28 mouse cellular contexts compared by ENCODE assay signal in the genomic region with DNA sequence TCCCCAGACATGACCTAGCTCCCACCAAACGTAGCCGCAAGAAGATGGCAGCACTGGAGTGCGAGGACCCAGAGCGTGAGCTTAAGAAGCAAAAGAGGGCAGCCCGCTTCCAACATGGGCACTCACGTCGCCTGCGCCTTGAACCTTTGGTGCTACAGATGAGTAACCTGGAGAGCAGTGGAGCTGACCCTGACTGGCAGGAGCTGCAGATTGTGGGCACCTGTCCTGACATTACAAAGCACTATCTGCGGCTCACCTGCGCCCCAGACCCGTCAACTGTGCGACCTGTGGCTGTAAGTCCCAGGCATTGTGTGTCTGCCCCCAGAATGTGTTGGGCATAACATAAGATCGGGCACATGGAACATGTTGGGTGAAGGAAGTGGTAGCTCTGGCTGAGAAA. TPM values are rescaled to one million over a fixed set of nuclear protein-coding genes. Genes with fewer than 3 reads are reported as not detected.
A peak's percentile ranks its signal among the peaks of the same experiment; 100 is the strongest.
DNase-seq lines count a peak whose midpoint lies in the region; ATAC-seq lines count a peak whose summit lies in the region.
"Had no signal": no experiment of that assay in that cellular context is flagged by ENCODE, and none has a peak within 500 bp of the region (broad histone marks: within the 10 kb centered on the region; RNA-seq: fewer than 3 reads in every experiment).

No protein-coding gene starts in this region.

- 97% methylated on average over 13 of the region's 13 CpGs for WGBS in forebrain, embryonic 11.5 days
- 97% methylated on average over 13 of the region's 13 CpGs for WGBS in forebrain, embryonic 15.5 days
- 93% methylated on average over 13 of the region's 13 CpGs for WGBS in hindbrain, embryonic 10.5 days

- H3K36me3 ChIP-seq in forebrain, embryonic 11.5 days (ENCODE audit: control insufficient read depth, insufficient read depth, low read length), result peaks cover 55% of the 10 kb centered on the region
- H3K36me3 ChIP-seq in forebrain, embryonic 15.5 days, result peaks cover 89% of the 10 kb centered on the region
- H3K36me3 ChIP-seq in hindbrain, embryonic 10.5 days, result peaks cover 93% of the 10 kb centered on the region

- H3K4me1 ChIP-seq in forebrain, embryonic 11.5 days (replicated peaks; ENCODE audit: control insufficient read depth, insufficient read depth, low read length), result no peaks in the 10 kb centered on the region; the same call in 1 of the 2 replicates
- peaks cover 9% of the 10 kb centered on the region for H3K4me1 ChIP-seq in forebrain, embryonic 15.5 days
- H3K4me1 ChIP-seq in hindbrain, embryonic 10.5 days (replicated peaks), result peaks cover 10% of the 10 kb centered on the region

- no peak overlapping the region for H3K4me2 ChIP-seq in forebrain, embryonic 11.5 days (ENCODE audit: low read depth, low read length, severe bottlenecking)
- H3K4me2 ChIP-seq in forebrain, embryonic 15.5 days (replicated peaks), result no peak overlapping the region
- H3K4me2 ChIP-seq: embryonic facial prominence, embryonic 15.5 days; hindbrain, embryonic 15.5 days; limb, embryonic 13.5 days; liver, embryonic 13.5 days; stomach, embryonic 15.5 days had no signal

- no peak overlapping the region for H3K9ac ChIP-seq in forebrain, embryonic 11.5 days (ENCODE audit: low read length)
- no peak overlapping the region for H3K9ac ChIP-seq in forebrain, embryonic 15.5 days (replicated peaks)
- H3K9ac ChIP-seq: embryonic facial prominence, embryonic 15.5 days; hindbrain, embryonic 15.5 days; limb, embryonic 13.5 days; liver, embryonic 13.5 days; stomach, embryonic 15.5 days had no signal

- intact Hi-C loops in left cerebral cortex, postnatal 25 days (cut with DNase I), result no loop called here
- intact Hi-C loops in left cerebral cortex, postnatal 4 days (cut with DNase I), result loop anchor here (10.0 kb wide), 1 partner anchor 449 kb away; a partner anchor contains a TSS

- no peak overlapping the region for H3K27ac ChIP-seq in forebrain, embryonic 11.5 days (ENCODE audit: low read depth, low read length)
- no peak overlapping the region for H3K27ac ChIP-seq in forebrain, embryonic 15.5 days (replicated peaks)
- no peak overlapping the region for H3K27ac ChIP-seq in hindbrain, embryonic 10.5 days
- H3K27ac ChIP-seq: embryonic facial prominence, embryonic 15.5 days; heart, adult 2 months; hindbrain, embryonic 15.5 days; layer of hippocampus, adult 2 months; limb, embryonic 13.5 days; liver, embryonic 13.5 days; midbrain, embryonic 10.5 days; stomach, embryonic 15.5 days had no signal

- no peaks in the 10 kb centered on the region for H3K9me3 ChIP-seq in forebrain, embryonic 11.5 days (ENCODE audit: control insufficient read depth, low read length)
- no peaks in the 10 kb centered on the region for H3K9me3 ChIP-seq in forebrain, embryonic 15.5 days
- H3K9me3 ChIP-seq in hindbrain, embryonic 10.5 days, result no peaks in the 10 kb centered on the region
- H3K9me3 ChIP-seq: embryonic facial prominence, embryonic 15.5 days; hindbrain, embryonic 15.5 days; limb, embryonic 13.5 days; liver, embryonic 13.5 days; midbrain, embryonic 10.5 days; stomach, embryonic 15.5 days had no signal

- no peak for ATAC-seq in forebrain, embryonic 11.5 days (replicated peaks; ENCODE audit: low FRiP score)
- ATAC-seq in forebrain, embryonic 15.5 days (replicated peaks), result no peak
- ATAC-seq: forebrain, embryonic 16.5 days; intestine, embryonic 16.5 days; midbrain, embryonic 16.5 days had no signal

- DNase-seq in forebrain, embryonic 11.5 days (ENCODE audit: low spot score), result peak; percentile 42
- DNase-seq in left cerebral cortex, postnatal 25 days (ENCODE audit: low spot score in 2 of 2), result peak; percentile 1 to 2
- no peak for DNase-seq in left cerebral cortex, postnatal 4 days
- peak; percentile 22 for DNase-seq in urinary bladder, adult 2 months (ENCODE audit: low spot score)
- DNase-seq in urinary bladder, adult 18-20 months (ENCODE audit: low spot score in 2 of 2), result no peak
- DNase-seq in hindbrain, embryonic 10.5 days (ENCODE audit: low spot score), result no peak
- DNase-seq: adrenal gland, adult 2 months; gastrocnemius, postnatal 25 days; heart, postnatal 36 days; kidney, adult 9 months; kidney, postnatal 14 days; layer of hippocampus, postnatal 36 days; liver, embryonic 13.5 days; right cerebral cortex, adult 18-20 months; right cerebral cortex, postnatal 4 days had no signal

- no peaks in the 10 kb centered on the region for H3K27me3 ChIP-seq in forebrain, embryonic 11.5 days (ENCODE audit: control insufficient read depth, insufficient read depth, low read length)
- H3K27me3 ChIP-seq in forebrain, embryonic 15.5 days, result no peaks in the 10 kb centered on the region
- H3K27me3 ChIP-seq in hindbrain, embryonic 10.5 days (ENCODE audit: insufficient read depth, poor library complexity, severe bottlenecking), result no peaks in the 10 kb centered on the region
- H3K27me3 ChIP-seq: embryonic facial prominence, embryonic 15.5 days; hindbrain, embryonic 15.5 days; limb, embryonic 13.5 days; liver, embryonic 13.5 days; stomach, embryonic 15.5 days had no signal

- no peak overlapping the region for H3K4me3 ChIP-seq in forebrain, embryonic 11.5 days (ENCODE audit: low read depth, low read length)
- H3K4me3 ChIP-seq in forebrain, embryonic 15.5 days, result no peak overlapping the region
- H3K4me3 ChIP-seq in hindbrain, embryonic 10.5 days, result no peak overlapping the region
- H3K4me3 ChIP-seq: embryonic facial prominence, embryonic 15.5 days; heart, adult 2 months; hindbrain, embryonic 15.5 days; layer of hippocampus, adult 2 months; limb, embryonic 13.5 days; liver, embryonic 13.5 days; midbrain, embryonic 10.5 days; myocyte; stomach, embryonic 15.5 days had no signal

RNA-seq across cellular contexts. Expression of a gene that starts 6.1 kb away (rescaled TPM):
- 1.6 and 2.7 TPM in 2 replicates for polyA plus RNA-seq in forebrain, embryonic 11.5 days (2014; fragmentation: Nextera tagmentation; extraction: Ambion mirVana)
- polyA plus RNA-seq in forebrain, embryonic 15.5 days (2015; fragmentation: Nextera tagmentation; extraction: Ambion mirVana), result 4.8 and 5.7 TPM in 2 replicates
- total RNA-seq in left cerebral cortex, postnatal 25 days (2021), result 1 to 10 TPM; 6.8 to 7.2 TPM
- total RNA-seq in left cerebral cortex, postnatal 4 days (2021), result 1 to 10 TPM; 5.3 to 5.5 TPM
- polyA plus RNA-seq in urinary bladder, adult 2 months (2012; rRNA removed), result 5.8 and 6.3 TPM in 2 replicates
- 1.6 and 2.5 TPM in 2 replicates for polyA plus RNA-seq in hindbrain, embryonic 10.5 days (2016; fragmentation: Nextera tagmentation; extraction: Ambion mirVana)

RNA-seq across cellular contexts. Expression of a gene that starts 7.2 kb away (rescaled TPM):
- 77.4 and 77.5 TPM in 2 replicates for polyA plus RNA-seq in forebrain, embryonic 11.5 days (2014; fragmentation: Nextera tagmentation; extraction: Ambion mirVana)
- 78.8 and 85.9 TPM in 2 replicates for polyA plus RNA-seq in forebrain, embryonic 15.5 days (2015; fragmentation: Nextera tagmentation; extraction: Ambion mirVana)
- 100 to 1,000 TPM; 120 to 142 TPM for total RNA-seq in left cerebral cortex, postnatal 25 days (2021)
- total RNA-seq in left cerebral cortex, postnatal 4 days (2021), result 100 to 1,000 TPM; 167 to 177 TPM
- polyA plus RNA-seq in urinary bladder, adult 2 months (2012; rRNA removed), result 262 and 275 TPM in 2 replicates
- polyA plus RNA-seq in hindbrain, embryonic 10.5 days (2016; fragmentation: Nextera tagmentation; extraction: Ambion mirVana), result 68.7 and 91.4 TPM in 2 replicates

RNA-seq across cellular contexts. Expression of a gene that starts 20.6 kb away (rescaled TPM):
- polyA plus RNA-seq in forebrain, embryonic 11.5 days (2014; fragmentation: Nextera tagmentation; extraction: Ambion mirVana), result 16.2 and 17.8 TPM in 2 replicates
- 4.1 and 6.0 TPM in 2 replicates for polyA plus RNA-seq in forebrain, embryonic 15.5 days (2015; fragmentation: Nextera tagmentation; extraction: Ambion mirVana)
- 1 to 10 TPM; 1.4 to 1.9 TPM for total RNA-seq in left cerebral cortex, postnatal 25 days (2021)
- 1 to 10 TPM; 3.0 to 4.0 TPM for total RNA-seq in left cerebral cortex, postnatal 4 days (2021)
- polyA plus RNA-seq in urinary bladder, adult 2 months (2012; rRNA removed), result 90.1 and 98.9 TPM in 2 replicates
- polyA plus RNA-seq in hindbrain, embryonic 10.5 days (2016; fragmentation: Nextera tagmentation; extraction: Ambion mirVana), result 16.9 and 23.5 TPM in 2 replicates
- total RNA-seq: MEL had no signal

RNA-seq across cellular contexts. Expression of a gene that starts 24.8 kb away (rescaled TPM):
- 87.3 and 96.0 TPM in 2 replicates for polyA plus RNA-seq in forebrain, embryonic 11.5 days (2014; fragmentation: Nextera tagmentation; extraction: Ambion mirVana)
- 105 and 106 TPM in 2 replicates for polyA plus RNA-seq in forebrain, embryonic 15.5 days (2015; fragmentation: Nextera tagmentation; extraction: Ambion mirVana)
- total RNA-seq in left cerebral cortex, postnatal 25 days (2021), result 100 to 1,000 TPM; 743 to 807 TPM
- 100 to 1,000 TPM; 292 to 311 TPM for total RNA-seq in left cerebral cortex, postnatal 4 days (2021)
- polyA plus RNA-seq in urinary bladder, adult 2 months (2012; rRNA removed), result 4.5 and 5.0 TPM in 2 replicates
- polyA plus RNA-seq in hindbrain, embryonic 10.5 days (2016; fragmentation: Nextera tagmentation; extraction: Ambion mirVana), result 31.2 and 67.4 TPM in 2 replicates

Comparison
In these comparisons a context has a peak if more than half of its experiments do, and no peak if none do; other contexts are left out.
1. DNase-seq: peak in forebrain, embryonic 11.5 days (single experiment), left cerebral cortex, postnatal 25 days (2 of 2) and urinary bladder, adult 2 months (single experiment); none in left cerebral cortex, postnatal 4 days (single experiment), urinary bladder, adult 18-20 months (0 of 2) and hindbrain, embryonic 10.5 days (single experiment).